Mouse (Mus musculus): ENCODE data around the gene Clec3a. TPM values are rescaled to one million over a fixed set of nuclear protein-coding genes. Genes with fewer than 3 reads are reported as not detected.
A peak's percentile ranks its signal among the peaks of the same experiment; 100 is the strongest.

Gene Clec3a
- polyA plus RNA-seq, 1 experiment: not detected

- Histone ChIP-seq H3K4me3 (ENCODE audit: insufficient read depth, low read length) (no peak overlapping the region), H3K27ac (ENCODE audit: insufficient read depth, low read length) (no peak overlapping the region), H3K4me1 (ENCODE audit: control insufficient read depth, insufficient read depth, low read length) (no peaks in the 10 kb centered on the region)
- TF ChIP-seq POLR2A (IDR thresholded peaks at IDR 0.05; ENCODE audit: low read depth, low read length): no peak
- no peak for TF ChIP-seq CTCF (IDR thresholded peaks at IDR 0.05; ENCODE audit: borderline replicate concordance, insufficient read depth, low read length)
Observed at GRCm38 (mm10) chr8:114411421-114411820, 6.5 kb upstream of the Clec3a start.

- no peak overlapping the region for H3K4me3 ChIP-seq (ENCODE audit: insufficient read depth, low read length)
- no peaks in the 10 kb centered on the region for H3K4me1 ChIP-seq (ENCODE audit: control insufficient read depth, insufficient read depth, low read length)
- H3K27ac ChIP-seq (ENCODE audit: insufficient read depth, low read length): no peak overlapping the region
- TF ChIP-seq POLR2A (IDR thresholded peaks at IDR 0.05; ENCODE audit: low read depth, low read length): no peak
- no peak for TF ChIP-seq CTCF (IDR thresholded peaks at IDR 0.05; ENCODE audit: borderline replicate concordance, insufficient read depth, low read length)
Observed at GRCm38 (mm10) chr8:114418486-114418885, 600 bp downstream of the Clec3a start.

DNA sequence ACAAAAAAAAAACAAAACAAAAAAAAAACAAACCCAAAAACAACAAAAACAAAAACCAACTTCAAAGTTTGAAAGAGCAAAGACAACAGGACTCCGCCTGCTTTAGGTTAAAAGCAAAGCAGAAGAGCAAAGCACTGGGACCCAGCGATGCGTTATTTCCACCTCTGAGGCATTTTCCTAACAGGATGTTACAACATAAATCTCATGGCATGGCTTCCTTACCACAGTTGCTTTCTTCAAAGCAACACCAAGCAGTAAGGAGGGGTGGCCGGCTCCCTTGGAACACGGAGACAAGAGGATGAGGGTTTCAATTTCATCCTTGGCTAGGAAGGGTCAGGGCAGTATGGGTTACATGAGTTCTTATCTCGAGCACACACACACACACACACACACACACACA is 1.0 kb downstream of the Clec3a start:
- Histone ChIP-seq H3K4me1 (ENCODE audit: control insufficient read depth, insufficient read depth, low read length) (no peaks in the 10 kb centered on the region), H3K4me3 (ENCODE audit: insufficient read depth, low read length) (no peak overlapping the region), H3K27ac (ENCODE audit: insufficient read depth, low read length) (no peak overlapping the region)
- TF ChIP-seq CTCF (IDR thresholded peaks at IDR 0.05; ENCODE audit: borderline replicate concordance, insufficient read depth, low read length) (no peak), POLR2A (IDR thresholded peaks at IDR 0.05; ENCODE audit: low read depth, low read length) (no peak)

DNA sequence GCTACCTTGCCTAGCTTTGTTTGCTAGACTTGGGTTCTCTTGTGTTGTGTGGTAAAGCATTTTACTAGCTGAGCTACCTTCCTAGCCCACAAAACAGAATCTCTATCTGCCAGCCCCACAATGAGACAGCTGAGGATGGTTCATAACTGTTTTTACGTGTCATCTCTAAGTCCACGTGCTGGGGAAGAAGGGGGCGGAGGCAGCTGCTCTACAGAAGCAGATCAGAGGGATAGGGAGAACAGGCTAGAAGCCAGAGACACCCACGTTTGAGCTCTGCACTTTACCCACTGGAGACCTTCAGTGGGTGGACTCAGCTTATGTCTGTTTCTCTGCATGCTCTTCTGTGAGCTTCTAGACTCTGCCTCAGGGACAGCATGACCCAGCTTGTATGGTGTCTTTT is 3.7 kb downstream of the Clec3a start:
- TF ChIP-seq CTCF (IDR thresholded peaks at IDR 0.05; ENCODE audit: borderline replicate concordance, insufficient read depth, low read length): no peak
- TF ChIP-seq POLR2A (IDR thresholded peaks at IDR 0.05; ENCODE audit: low read depth, low read length): no peak
- Histone ChIP-seq H3K4me3 (ENCODE audit: insufficient read depth, low read length) (no peak overlapping the region), H3K4me1 (ENCODE audit: control insufficient read depth, insufficient read depth, low read length) (no peaks in the 10 kb centered on the region), H3K27ac (ENCODE audit: insufficient read depth, low read length) (no peak overlapping the region)

GRCm38 (mm10) chr8:114438236-114438635 is 20.4 kb downstream of the Clec3a start:
- TF ChIP-seq POLR2A (IDR thresholded peaks at IDR 0.05; ENCODE audit: low read depth, low read length) (no peak), CTCF (IDR thresholded peaks at IDR 0.05; ENCODE audit: borderline replicate concordance, insufficient read depth, low read length) (peak; percentile 74; the same call in 1 of the 2 replicates)
- Histone ChIP-seq H3K4me3 (ENCODE audit: insufficient read depth, low read length) (no peak overlapping the region), H3K27ac (ENCODE audit: insufficient read depth, low read length) (no peak overlapping the region)

DNA sequence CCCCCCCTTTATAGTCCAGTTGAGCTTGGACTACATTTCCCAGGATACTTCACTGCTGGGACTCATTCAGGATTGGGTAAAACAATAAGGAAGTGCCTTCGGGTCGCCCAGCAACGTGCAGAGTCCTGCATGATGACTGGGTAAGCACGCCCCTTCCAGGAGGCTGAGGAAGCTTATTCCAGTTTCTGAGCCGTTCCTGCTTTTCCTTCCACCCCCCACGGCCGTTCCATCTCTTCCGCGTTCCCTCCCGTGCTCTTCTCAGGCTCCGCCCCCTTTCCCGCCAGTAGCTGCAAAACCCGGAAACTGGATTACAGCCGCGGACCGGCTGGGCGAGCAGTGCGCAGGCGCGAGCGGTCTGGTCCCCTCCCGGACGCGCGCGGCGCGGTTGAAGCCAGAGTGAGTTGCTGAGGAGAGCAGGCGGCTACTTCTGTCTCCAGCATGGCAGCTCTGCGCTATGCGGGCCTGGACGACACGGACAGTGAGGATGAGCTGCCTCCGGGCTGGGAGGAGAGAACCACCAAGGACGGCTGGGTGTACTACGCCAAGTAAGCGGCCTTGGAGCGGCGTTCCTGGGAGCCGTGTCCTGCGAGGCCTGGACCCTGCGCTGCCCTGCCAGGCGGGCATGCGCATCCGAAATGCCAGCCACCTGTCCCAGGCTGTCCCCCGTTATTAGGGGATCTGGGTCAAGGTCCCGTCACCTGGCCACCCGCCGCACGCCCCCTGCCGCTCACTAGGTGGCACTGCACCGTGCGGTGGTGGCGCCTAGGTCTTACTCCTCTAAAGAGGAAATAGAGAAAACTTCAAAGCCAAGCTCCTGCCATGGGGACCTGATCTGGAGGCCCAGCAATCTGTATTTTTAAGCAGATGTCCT is 21.7 kb downstream of the Clec3a start, which contains the start of gene Wwox:
Wwox (plus strand) TSS at position 322 of the 871 bp plus-strand sequence.
- TF ChIP-seq POLR2A (IDR thresholded peaks at IDR 0.05; ENCODE audit: low read depth, low read length) (peak; percentile 76), CTCF (IDR thresholded peaks at IDR 0.05; ENCODE audit: borderline replicate concordance, insufficient read depth, low read length) (peak; percentile 70)
- no peaks in the 10 kb centered on the region for H3K4me1 ChIP-seq (ENCODE audit: control insufficient read depth, insufficient read depth, low read length)
- H3K27ac ChIP-seq (ENCODE audit: insufficient read depth, low read length): no peak within 1 kb of the TSS
- peak within 1 kb of the TSS; percentile 78 for H3K4me3 ChIP-seq (ENCODE audit: insufficient read depth, low read length)

More at GRCm38 (mm10) chr8:114438236-114438635, 20.4 kb downstream of the Clec3a start:
- H3K4me1 ChIP-seq (ENCODE audit: control insufficient read depth, insufficient read depth, low read length): no peaks in the 10 kb centered on the region

DNA sequence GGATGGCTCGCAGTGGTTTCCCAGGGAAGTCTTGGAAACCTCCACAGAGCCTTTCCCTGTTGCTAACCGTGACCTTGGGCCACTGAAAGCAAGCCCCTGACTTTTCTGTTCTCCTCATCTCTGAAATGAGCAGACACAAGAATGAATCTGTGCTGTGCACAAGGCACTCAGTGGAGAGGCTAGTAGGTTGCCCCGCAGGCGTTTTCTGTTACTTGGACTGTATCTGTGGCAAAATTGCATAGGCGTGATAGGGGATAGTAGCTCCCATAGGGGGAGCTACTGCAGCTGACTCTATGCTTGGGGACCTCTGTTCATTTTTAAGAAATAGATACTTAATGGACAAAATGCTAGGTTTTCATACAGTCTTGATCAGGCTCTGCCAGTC is 22.3 kb downstream of the Clec3a start:
- Histone ChIP-seq H3K4me3 (ENCODE audit: insufficient read depth, low read length) (peak overlapping the region; percentile 78), H3K27ac (ENCODE audit: insufficient read depth, low read length) (no peak overlapping the region)
- TF ChIP-seq POLR2A (IDR thresholded peaks at IDR 0.05; ENCODE audit: low read depth, low read length) (no peak), CTCF (IDR thresholded peaks at IDR 0.05; ENCODE audit: borderline replicate concordance, insufficient read depth, low read length) (no peak)

DNA sequence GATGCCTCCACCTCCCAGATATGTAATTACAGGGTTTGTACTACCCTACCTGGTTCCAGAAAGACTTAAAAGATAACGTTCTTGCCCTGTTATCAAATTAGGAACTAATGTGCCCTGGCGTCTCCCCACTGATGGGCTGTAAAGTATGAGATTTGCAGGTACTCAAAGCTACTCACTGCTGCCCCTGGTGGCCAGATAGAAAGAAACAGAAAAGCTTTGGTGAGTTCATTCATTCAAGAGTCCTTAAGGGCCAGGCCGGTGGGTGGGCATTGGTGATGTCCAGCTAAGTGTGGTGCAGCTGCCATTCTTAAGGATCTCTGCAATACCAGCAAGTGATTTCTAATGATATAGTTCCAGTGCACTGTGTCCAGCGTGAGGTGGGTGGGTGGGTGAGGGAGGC is 23.7 kb downstream of the Clec3a start:
- Histone ChIP-seq H3K4me1 (ENCODE audit: control insufficient read depth, insufficient read depth, low read length) (no peaks in the 10 kb centered on the region), H3K4me3 (ENCODE audit: insufficient read depth, low read length) (no peak overlapping the region), H3K27ac (ENCODE audit: insufficient read depth, low read length) (no peak overlapping the region)
- no peak for TF ChIP-seq POLR2A (IDR thresholded peaks at IDR 0.05; ENCODE audit: low read depth, low read length)
- no peak for TF ChIP-seq CTCF (IDR thresholded peaks at IDR 0.05; ENCODE audit: borderline replicate concordance, insufficient read depth, low read length)

More for the DNA sequence above, 22.3 kb downstream of the Clec3a start:
- no peaks in the 10 kb centered on the region for H3K4me1 ChIP-seq (ENCODE audit: control insufficient read depth, insufficient read depth, low read length)

DNA sequence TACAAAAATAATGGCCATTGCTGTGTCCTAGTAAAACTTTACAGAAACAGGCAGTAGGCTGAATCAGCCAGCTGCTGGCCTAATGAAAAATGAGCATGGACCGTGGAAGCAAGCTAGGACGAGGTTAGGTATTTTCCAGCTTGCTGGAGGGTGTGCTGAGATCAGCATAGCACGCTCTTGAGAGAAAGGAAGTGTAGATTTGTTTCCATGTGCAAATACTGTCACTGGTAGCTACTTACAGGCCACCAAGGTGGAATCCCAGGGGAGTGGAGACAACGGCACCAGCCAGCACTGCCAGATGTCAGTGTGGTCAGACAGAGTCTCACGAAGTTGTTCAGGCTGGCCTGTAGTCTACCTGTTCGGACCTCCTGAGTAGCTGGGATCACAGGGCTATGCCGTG is 29.0 kb downstream of the Clec3a start:
- Histone ChIP-seq H3K4me1 (ENCODE audit: control insufficient read depth, insufficient read depth, low read length) (no peaks in the 10 kb centered on the region), H3K27ac (ENCODE audit: insufficient read depth, low read length) (no peak overlapping the region), H3K4me3 (ENCODE audit: insufficient read depth, low read length) (no peak overlapping the region)
- TF ChIP-seq CTCF (IDR thresholded peaks at IDR 0.05; ENCODE audit: borderline replicate concordance, insufficient read depth, low read length): no peak
- no peak for TF ChIP-seq POLR2A (IDR thresholded peaks at IDR 0.05; ENCODE audit: low read depth, low read length)

- no peak overlapping the region for H3K27ac ChIP-seq (ENCODE audit: insufficient read depth, low read length)
- H3K4me1 ChIP-seq (ENCODE audit: control insufficient read depth, insufficient read depth, low read length): no peaks in the 10 kb centered on the region
- no peak overlapping the region for H3K4me3 ChIP-seq (ENCODE audit: insufficient read depth, low read length)
- TF ChIP-seq POLR2A (IDR thresholded peaks at IDR 0.05; ENCODE audit: low read depth, low read length) (no peak), CTCF (IDR thresholded peaks at IDR 0.05; ENCODE audit: borderline replicate concordance, insufficient read depth, low read length) (no peak)
Observed at GRCm38 (mm10) chr8:114452278-114452677, 34.4 kb downstream of the Clec3a start.

Data from embryonic fibroblast, embryonic 13.5 days (primary cell).